Mouse (Mus musculus) G1E (cell line): ENCODE data around the gene Cnppd1.

Experiments used
- CTCF ChIP-seq: IDR thresholded peaks from 2 replicates; pipeline ENCODE4 v1.5.1; 2012; ENCODE audit warnings: low read depth, low read length, inconsistent platforms, mixed read lengths
- GATA1 ChIP-seq: IDR thresholded peaks from 2 replicates; pipeline ENCODE4 v1.6.1; 2012; ENCODE audit warnings: borderline replicate concordance, low read length, inconsistent platforms, mixed read lengths
- GATA2 ChIP-seq: IDR thresholded peaks from 2 replicates; pipeline ENCODE4 v1.6.1; 2012; ENCODE audit warnings: low read depth, low read length, inconsistent platforms, borderline replicate concordance
- POLR2AphosphoS5 ChIP-seq: IDR thresholded peaks from 2 replicates; pipeline ENCODE4 v1.6.1; 2012; ENCODE audit warnings: low read depth, low read length, inconsistent platforms; ENCODE audit not compliant: insufficient replicate concordance
- TAL1 ChIP-seq: conservative IDR thresholded peaks from 2 replicates; pipeline ENCODE4 v1.6.1; 2012; ENCODE audit warnings: low read depth, low read length, inconsistent platforms, mixed read lengths

DNA sequence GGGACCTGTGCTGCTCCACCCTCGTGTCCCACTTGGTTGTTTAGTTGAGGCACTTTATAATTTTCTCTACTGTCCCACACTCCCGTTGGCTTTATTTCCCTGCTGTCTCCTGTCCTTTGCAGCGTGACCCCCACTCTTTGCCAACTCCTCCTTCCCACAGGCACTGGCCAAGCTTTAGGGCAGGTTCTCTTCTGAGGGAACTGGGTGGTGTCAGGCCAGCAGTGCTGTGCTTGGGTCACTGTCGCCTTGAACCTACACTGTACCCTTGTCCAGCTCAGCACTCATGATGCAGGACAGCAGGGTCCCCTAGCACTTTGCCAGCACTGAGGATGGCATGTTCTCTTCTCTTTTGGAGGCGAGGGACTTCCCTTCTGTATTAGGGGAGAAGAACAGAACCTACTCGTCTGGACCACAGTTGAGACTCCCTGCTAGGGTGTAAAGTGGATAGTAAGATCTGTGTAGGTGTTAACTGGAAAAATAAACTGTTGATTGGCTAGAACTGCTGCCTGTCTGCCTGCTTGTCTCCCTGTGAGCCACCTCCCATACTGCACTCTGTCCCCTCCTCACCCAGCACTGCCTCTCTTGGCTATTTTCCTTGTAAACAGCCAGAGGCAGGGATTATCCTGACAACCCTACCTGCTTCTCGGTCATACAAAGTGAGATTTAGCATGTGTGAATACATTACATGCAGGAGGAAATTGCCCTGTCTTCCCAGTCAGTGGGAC, 5.1 kb upstream of the Cnppd1 start:
- TF ChIP-seq CTCF (no peak), POLR2AphosphoS5 (no peak), GATA1 (no peak), TAL1 (no peak), GATA2 (no peak)
